Mouse (Mus musculus): ENCODE data around the gene Stub1.

GRCm38 (mm10) chr17:25795609-25796092 lies 37.6 kb downstream of the Stub1 start, which contains the start of gene AC134908.4:
- no peak for TF ChIP-seq CTCF (IDR thresholded peaks at IDR 0.05; ENCODE audit: low read depth, low read length)
- TF ChIP-seq POLR2A (IDR thresholded peaks at IDR 0.05; ENCODE audit: extremely low read depth, insufficient read depth, low read length): no peak
